Mouse (Mus musculus) cerebellum, adult 2 months (tissue): ENCODE results near the gene Notch3.

Experiments
- CTCF ChIP-seq: fragments of 200-500 bp; IDR thresholded peaks from 2 replicates; pipeline ENCODE4 v1.5.1; 2011; ENCODE audit warnings: low read depth, mild to moderate bottlenecking, control low read depth, low read length, moderate library complexity, borderline replicate concordance; ENCODE audit not compliant: insufficient read depth
- POLR2A ChIP-seq: fragments of 200-500 bp; IDR thresholded peaks from 2 replicates; pipeline ENCODE4 v1.6.1; 2011; ENCODE audit warnings: low read length, control low read depth, borderline replicate concordance; ENCODE audit not compliant: insufficient read depth

DNA sequence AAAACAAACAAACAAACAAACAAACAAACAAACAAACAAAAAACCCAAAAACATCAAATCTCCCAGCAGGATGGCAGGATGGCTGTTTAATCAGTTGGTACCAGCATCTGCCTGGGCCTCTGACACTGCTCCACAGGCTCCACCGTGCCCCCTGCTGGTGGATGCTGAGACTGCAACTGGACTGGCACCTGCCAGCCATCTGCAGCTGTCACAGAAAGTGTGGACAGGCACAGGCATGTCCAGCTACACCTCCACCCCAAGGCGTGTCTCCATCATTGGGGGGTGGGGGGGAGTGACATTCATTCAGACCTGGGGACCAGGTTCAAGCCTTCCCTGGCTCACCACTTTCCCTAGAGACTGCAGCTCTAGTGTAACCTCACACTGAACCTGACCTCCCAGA is 93.3 kb downstream of the Notch3 start:
- TF ChIP-seq CTCF, result peak; percentile 88
- TF ChIP-seq POLR2A, result no peak
